In the genomic region with DNA sequence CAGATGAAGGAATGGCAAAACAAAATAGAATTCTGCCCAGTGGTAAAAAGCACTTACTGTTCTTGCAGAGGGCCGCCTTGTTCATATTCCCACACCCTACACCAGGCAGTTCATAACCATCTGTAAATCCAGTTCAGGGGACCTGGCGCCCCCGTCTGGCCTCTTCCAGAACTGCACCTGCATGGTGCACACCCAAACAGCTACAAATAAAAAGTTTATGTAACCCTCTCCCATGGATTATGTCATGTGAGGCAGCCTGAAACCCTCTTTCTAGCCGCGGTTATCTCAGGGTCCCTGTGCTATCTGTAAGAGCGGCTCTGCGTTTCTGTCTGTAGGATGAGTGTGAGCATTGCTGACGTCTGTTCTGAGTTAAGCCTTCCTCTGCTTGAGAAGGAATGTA, we compare ENCODE assay signal across 9 mouse cellular contexts. TPM values are rescaled to one million over a fixed set of nuclear protein-coding genes. Genes with fewer than 3 reads are reported as not detected.
A peak's percentile ranks its signal among the peaks of the same experiment; 100 is the strongest.
DNase-seq lines count a peak whose midpoint lies in the region; ATAC-seq and TF ChIP-seq lines count a peak whose summit lies in the region.
"Had no signal": no experiment of that assay in that cellular context is flagged by ENCODE, and none has a peak within 500 bp of the region (broad histone marks: within the 10 kb centered on the region; RNA-seq: fewer than 3 reads in every experiment).

No protein-coding gene starts in this region.

- H3K9ac ChIP-seq in kidney, postnatal 0 days (ENCODE audit: low read depth, low read length), result no peak overlapping the region
- H3K9ac ChIP-seq: neural tube, embryonic 13.5 days had no signal

- no peak overlapping the region for H3K4me3 ChIP-seq in testis, adult 2 months (ENCODE audit: control insufficient read depth, low read depth, low read length)
- no peak overlapping the region for H3K4me3 ChIP-seq in kidney, postnatal 0 days (replicated peaks; ENCODE audit: low read depth, low read length)
- H3K4me3 ChIP-seq: neural tube, embryonic 13.5 days had no signal

- no peak for ATAC-seq in kidney, postnatal 0 days (replicated peaks; ENCODE audit: low FRiP score, low read depth)

- H3K4me2 ChIP-seq in kidney, postnatal 0 days (ENCODE audit: low read length), result no peak overlapping the region
- H3K4me2 ChIP-seq: neural tube, embryonic 13.5 days had no signal

- peaks cover 5% of the 10 kb centered on the region; the same call in 1 of the 2 replicates for H3K4me1 ChIP-seq in testis, adult 2 months (ENCODE audit: control insufficient read depth, insufficient read depth, low read length)
- no peaks in the 10 kb centered on the region for H3K4me1 ChIP-seq in kidney, postnatal 0 days (replicated peaks; ENCODE audit: insufficient read depth, low read length)
- H3K4me1 ChIP-seq: neural tube, embryonic 13.5 days had no signal

- peak; percentile 24 to 50 for DNase-seq in cerebellum, postnatal 25 days
- no peak for DNase-seq in cerebellum, adult 9-11 months
- DNase-seq in testis, postnatal 14 days (ENCODE audit: low spot score), result no peak
- DNase-seq in embryo, embryonic 11 days, result peak; percentile 37
- no peak for DNase-seq in kidney, postnatal 0 days (ENCODE audit: low spot score)
- peak; percentile 68 for DNase-seq in lung, postnatal 10 days
- DNase-seq in thymus, postnatal 14 days, result peak; percentile 67

- WGBS in kidney, postnatal 0 days, result 43% methylated on average over 8 of the region's 8 CpGs

- TF ChIP-seq POLR2A in testis, adult 2 months (IDR thresholded peaks at IDR 0.05; ENCODE audit: control insufficient read depth, low read depth, low read length), result no peak

- no peak overlapping the region for H3K27ac ChIP-seq in testis, adult 2 months (ENCODE audit: control insufficient read depth, insufficient read depth, low read depth, low read length)
- H3K27ac ChIP-seq in kidney, postnatal 0 days, result no peak overlapping the region
- H3K27ac ChIP-seq: neural tube, embryonic 13.5 days had no signal

- H3K36me3 ChIP-seq in testis, adult 2 months (ENCODE audit: control insufficient read depth, insufficient read depth, low read length), result no peaks in the 10 kb centered on the region
- H3K36me3 ChIP-seq in kidney, postnatal 0 days (ENCODE audit: insufficient read depth, low read length), result no peaks in the 10 kb centered on the region
- H3K36me3 ChIP-seq: neural tube, embryonic 13.5 days had no signal

- H3K9me3 ChIP-seq in kidney, postnatal 0 days (replicated peaks; ENCODE audit: low read length), result no peaks in the 10 kb centered on the region
- H3K9me3 ChIP-seq: neural tube, embryonic 13.5 days had no signal

- peak; percentile 83; the same call in 1 of the 2 replicates for TF ChIP-seq CTCF in testis, adult 2 months (IDR thresholded peaks at IDR 0.05; ENCODE audit: control insufficient read depth, insufficient read depth, insufficient replicate concordance, low read depth, low read length)
- TF ChIP-seq CTCF in kidney, postnatal 0 days (IDR thresholded peaks at IDR 0.05; ENCODE audit: low read depth), result peak; percentile 76

- H3K27me3 ChIP-seq in testis, adult 2 months (ENCODE audit: control insufficient read depth, insufficient read depth, low read length), result no peaks in the 10 kb centered on the region
- no peaks in the 10 kb centered on the region for H3K27me3 ChIP-seq in kidney, postnatal 0 days (ENCODE audit: insufficient read depth, low read length)
- H3K27me3 ChIP-seq: neural tube, embryonic 13.5 days had no signal

RNA-seq across cellular contexts. Expression of gene Scarb1, which starts 7.6 kb away (rescaled TPM):
- 172 and 188 TPM in 2 replicates for polyA plus RNA-seq in testis, adult 2 months (2012; rRNA removed)
- 49.0 and 51.3 TPM in 2 replicates for polyA plus RNA-seq in kidney, postnatal 0 days (2015; fragmentation: Nextera tagmentation; extraction: Ambion mirVana)

RNA-seq across cellular contexts. Expression of gene Gm10382, which starts 40.6 kb away (rescaled TPM):
- polyA plus RNA-seq in testis, adult 2 months (2012; rRNA removed), result 84.2 and 109 TPM in 2 replicates
- 0.40 and 0.74 TPM in 2 replicates for polyA plus RNA-seq in kidney, postnatal 0 days (2015; fragmentation: Nextera tagmentation; extraction: Ambion mirVana)

RNA-seq across cellular contexts. Expression of gene Ubc, which starts 41.5 kb away (rescaled TPM):
- 1,188 and 1,319 TPM in 2 replicates for polyA plus RNA-seq in testis, adult 2 months (2012; rRNA removed)
- 702 and 872 TPM in 2 replicates for polyA plus RNA-seq in kidney, postnatal 0 days (2015; fragmentation: Nextera tagmentation; extraction: Ambion mirVana)

Comparison
In these comparisons a context has a peak if more than half of its experiments do, and no peak if none do; other contexts are left out.
1. DNase-seq: peak in cerebellum, postnatal 25 days (2 of 2), embryo, embryonic 11 days (single experiment), lung, postnatal 10 days (single experiment) and thymus, postnatal 14 days (single experiment); none in cerebellum, adult 9-11 months (single experiment), testis, postnatal 14 days (single experiment) and kidney, postnatal 0 days (single experiment).
2. RNA of gene Gm10382, which starts 40.6 kb away (polyA plus RNA-seq): 84.2 to 109 TPM in testis, adult 2 months; 0.40 to 0.74 TPM in kidney, postnatal 0 days; every median in the first group is over 10 times any median in the second.